Mouse (Mus musculus) fat pad, adult 2 months (tissue): Measurements from ENCODE around the gene Pcare.
A peak's percentile ranks its signal among the peaks of the same experiment; 100 is the strongest.

Source experiments
- DNase-seq: peaks from one replicate; pipeline ENCODE4 v3.0.0-alpha.2; 2011; ENCODE audit warnings: low read depth, low spot score; ENCODE audit errors: extremely low read depth

The Pcare gene

DNA sequence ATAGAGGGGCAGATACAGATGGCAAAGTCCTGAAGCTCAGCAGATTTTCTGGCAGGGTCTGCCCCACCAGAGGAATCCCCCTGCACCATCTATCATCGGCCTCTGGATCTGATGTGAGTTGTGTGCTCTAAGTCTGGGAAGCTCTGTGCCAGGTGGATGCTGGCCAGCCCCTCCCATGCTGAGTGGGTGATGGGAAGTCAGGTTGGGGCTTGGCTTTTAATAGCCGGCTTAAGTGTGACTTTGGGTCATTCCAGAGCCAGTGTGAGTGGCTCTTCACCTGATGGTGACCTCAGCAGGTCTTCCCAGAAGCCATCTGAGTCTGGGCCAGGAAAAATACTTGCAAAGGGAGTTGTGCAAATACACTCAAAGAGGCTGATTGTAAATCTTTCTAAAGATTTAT lies 22.0 kb downstream of the Pcare start:
- peak; percentile 99 for DNase-seq

DNA sequence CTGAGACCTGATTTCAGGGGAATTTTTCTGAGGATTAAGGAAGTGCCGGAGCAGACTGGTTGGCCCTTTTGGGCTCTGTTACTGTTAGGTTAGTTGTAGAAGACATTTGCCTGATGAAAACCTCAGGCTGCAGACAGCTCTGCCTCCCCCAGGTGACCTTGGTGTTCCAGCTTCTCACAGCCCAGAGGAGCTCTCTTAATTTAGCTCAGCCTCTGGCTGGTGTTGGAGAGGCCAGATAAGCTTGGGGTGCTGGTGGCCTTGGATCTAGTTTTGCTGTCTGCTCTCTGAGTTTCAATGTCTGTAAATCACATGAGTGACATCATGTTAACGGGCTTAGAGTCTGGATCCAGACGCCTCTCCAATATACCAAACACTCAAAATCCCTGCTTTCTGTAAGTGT lies 31.7 kb downstream of the Pcare start:
- no peak for DNase-seq

DNA sequence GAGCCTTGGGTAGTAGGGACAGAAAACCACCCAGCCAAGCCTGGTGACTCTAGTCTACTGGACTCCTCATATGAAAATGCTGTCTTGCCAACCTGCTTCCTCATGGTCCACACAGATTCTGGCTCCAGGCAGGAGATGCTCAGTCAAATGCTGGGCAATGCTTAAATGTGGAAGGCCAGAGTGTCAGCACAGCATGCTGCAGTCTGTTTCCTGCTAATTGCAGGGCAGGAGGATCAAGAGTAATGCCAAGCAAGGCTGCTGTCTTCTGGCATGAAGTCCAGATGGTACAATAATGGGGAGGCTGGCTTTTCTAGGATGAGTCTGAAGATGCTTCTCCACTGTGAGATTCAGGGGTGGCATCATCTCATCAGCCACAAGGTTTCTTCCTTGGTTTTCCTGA lies 32.3 kb downstream of the Pcare start:
- DNase-seq = no peak

DNA sequence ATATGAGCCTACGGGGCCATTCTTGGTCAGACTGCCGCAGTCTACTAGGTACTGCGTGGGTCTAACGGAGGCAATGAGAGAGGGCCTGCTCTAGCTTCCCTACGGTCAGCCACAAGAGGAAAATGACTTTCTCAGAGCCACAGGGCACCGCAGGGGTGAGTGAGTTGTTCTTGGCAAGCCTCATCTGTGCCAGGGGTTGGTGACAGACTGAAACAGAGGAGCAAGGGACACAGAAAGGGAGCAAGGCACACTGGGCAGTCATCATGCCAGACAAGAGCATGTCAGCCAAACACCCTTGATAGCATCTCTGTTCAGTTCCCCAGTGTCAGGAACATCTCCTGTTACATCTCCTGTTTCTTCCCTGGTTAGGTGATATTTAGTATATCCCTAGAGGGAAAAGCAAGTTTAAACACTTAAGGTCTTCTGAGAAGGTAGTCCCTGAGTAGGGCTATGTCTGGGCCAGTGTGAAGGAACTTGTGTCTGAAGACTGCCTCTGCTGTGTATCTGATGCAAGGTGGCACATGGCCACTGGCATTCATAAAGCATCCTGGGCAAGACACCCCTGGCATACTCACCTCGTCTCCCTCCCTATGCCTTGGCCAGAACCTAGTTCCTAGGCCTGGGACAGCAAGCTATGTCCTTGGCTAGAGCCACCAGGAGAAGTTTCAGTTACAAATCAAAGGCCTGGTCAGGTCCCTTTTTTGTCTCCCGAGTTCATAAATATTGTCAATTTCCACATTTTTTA lies 34.6 kb downstream of the Pcare start:
- peak; percentile 55 for DNase-seq

- DNase-seq = no peak
Measured at GRCm38 (mm10) chr17:71715034-71715433, 37.7 kb downstream of the Pcare start.

GRCm38 (mm10) chr17:71712279-71712678 lies 40.4 kb downstream of the Pcare start:
- no peak for DNase-seq

GRCm38 (mm10) chr17:71707715-71708114 lies 45.0 kb downstream of the Pcare start:
- DNase-seq = no peak

DNA sequence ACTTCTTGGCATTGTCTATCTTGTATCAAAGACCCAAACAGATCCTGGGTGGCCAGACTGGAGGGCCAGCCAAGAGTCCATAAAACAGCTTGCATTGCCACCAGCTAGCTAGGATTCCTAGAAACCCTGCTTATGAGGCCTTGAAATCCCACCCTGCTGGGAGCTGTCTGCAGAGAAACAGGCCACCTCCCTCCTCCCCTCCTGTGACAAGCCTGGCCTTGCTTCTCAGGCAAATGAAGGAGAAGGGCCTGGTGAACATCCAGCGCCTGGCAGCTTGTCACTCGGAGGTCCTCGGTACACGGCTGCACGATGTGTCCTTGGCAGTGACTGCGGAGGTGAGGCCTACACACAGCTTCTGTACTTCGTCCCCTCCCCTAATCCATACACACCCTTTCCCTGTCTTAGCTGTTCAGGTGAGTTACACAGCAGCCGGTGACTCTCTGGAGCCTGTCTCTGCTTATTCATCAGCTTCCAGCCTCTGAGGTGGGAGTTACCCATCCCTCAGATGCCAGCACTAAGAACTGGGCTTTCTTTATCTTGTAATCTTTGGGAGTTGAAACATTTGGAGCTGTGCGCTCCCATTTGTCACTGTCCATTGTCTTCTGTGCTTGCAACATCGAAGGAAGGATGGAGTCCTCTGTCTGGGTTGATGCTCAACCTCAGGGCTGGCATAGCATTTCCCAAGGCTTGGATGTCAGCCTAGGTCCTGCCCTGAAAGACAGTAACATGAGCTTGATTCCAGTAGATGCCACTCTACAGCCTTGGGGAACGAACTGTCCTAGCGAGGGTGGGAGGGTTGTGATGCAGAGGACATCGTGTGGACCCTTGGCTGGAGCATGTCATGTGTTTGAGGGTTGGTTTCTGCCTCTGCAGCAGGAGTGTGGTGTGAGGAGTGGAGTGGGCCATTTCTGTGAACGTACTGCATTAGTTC lies 46.9 kb downstream of the Pcare start:
- peak; percentile 93 for DNase-seq

GRCm38 (mm10) chr17:71705113-71705512 lies 47.6 kb downstream of the Pcare start:
- DNase-seq = no peak

GRCm38 (mm10) chr17:71698619-71698956 lies 54.1 kb downstream of the Pcare start:
- no peak for DNase-seq

DNA sequence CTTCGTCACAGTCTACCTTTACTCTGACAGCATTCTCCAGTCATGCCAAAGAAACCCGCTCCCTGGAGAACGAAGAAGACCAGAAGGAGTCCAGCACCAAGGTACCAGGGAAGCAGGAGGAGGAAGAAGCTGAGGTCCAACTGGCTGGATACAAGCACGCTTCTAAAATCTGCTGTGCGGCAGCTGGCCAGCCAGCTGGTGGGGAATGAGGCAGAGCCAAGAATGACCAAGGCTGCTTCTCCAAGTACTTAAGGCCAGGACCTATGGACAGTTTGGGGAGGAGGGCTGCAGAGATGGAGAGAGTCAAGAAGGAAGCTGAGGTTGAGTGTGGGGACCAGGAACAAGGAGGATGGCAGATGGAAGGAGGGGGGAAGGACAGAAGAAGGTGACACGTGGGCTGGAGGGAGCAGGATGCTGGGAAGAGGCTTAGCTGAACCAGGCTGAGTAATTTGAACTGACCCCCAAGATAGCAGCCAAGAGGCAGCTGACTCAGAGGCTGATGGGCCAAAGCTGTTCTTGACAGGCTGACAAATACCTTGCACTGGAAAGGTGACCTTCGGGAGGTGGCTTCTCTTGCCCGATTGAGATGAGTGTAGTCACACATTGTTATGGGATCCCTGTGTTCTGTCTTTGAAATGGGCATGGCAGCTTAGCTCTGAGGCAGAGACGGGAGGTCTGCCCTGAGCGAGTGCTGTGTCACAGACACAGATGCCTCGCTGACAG lies 54.6 kb downstream of the Pcare start:
- no peak for DNase-seq

DNA sequence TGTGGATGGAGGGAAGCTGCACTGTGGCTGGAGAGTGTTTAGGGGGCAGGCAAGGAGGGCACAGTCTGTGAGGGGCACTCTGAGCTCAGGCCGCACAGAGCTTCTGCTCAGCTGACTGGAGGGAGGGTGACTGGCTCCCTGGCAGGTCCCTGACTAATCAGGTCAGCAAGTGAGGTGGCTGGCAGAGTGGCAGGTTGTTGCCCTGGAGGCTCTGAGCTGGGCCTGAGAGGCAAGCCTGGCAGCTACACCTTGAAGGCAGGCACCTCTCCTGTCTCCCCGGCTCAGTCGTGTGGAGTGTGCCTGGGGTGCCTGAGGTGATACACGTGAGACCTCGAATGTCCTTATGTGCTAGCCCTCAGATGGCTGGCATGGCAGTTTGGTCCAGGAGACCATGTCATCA lies 56.3 kb downstream of the Pcare start:
- DNase-seq = no peak

- DNase-seq = no peak
Measured at GRCm38 (mm10) chr17:71695716-71696315, 56.9 kb downstream of the Pcare start.

DNA sequence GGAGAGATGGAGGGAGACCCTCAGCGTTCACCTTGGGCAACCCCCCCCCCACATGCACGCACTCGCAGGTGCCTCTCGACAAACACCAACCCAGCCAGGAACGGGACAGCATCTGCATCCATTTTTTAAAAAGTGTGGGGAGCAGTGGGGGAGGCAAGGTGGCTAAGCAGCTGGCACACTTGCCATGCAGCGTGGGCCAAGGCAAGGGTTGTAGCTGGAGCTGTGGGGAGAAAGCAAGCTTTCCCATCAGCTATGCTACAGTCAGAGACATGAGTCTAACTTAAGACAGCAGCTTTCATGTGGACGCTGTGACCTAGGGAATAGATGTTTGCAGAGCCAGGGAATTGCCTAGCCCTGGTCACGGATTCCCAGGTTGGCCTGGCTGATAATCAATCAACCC lies 57.5 kb downstream of the Pcare start:
- DNase-seq = no peak

- no peak for DNase-seq
Measured at GRCm38 (mm10) chr17:71693780-71694179, 58.9 kb downstream of the Pcare start.
